Mouse (Mus musculus) thymus, adult 2 months (tissue): Measurements from ENCODE around the gene Hoxb3.

Experiments used
- CTCF ChIP-seq: fragments of 200-500 bp; IDR thresholded peaks from 2 replicates; pipeline ENCODE4 v1.5.1; 2012; ENCODE audit warnings: mild to moderate bottlenecking, control low read depth, low read length, moderate library complexity, borderline replicate concordance; ENCODE audit not compliant: control insufficient read depth, poor library complexity, insufficient read depth; ENCODE audit errors: extremely low read depth
- POLR2A ChIP-seq: fragments of 200-500 bp; IDR thresholded peaks from 2 replicates; pipeline ENCODE4 v1.6.1; 2012; ENCODE audit warnings: mild to moderate bottlenecking, low read length, control low read depth, moderate library complexity; ENCODE audit not compliant: control insufficient read depth, poor library complexity, insufficient read depth; ENCODE audit errors: extremely low read depth

GRCm38 (mm10) chr11:96345893-96346806 lies 23.0 kb downstream of the Hoxb3 start:
- TF ChIP-seq CTCF (no peak), POLR2A (no peak)
